Mouse (Mus musculus) heart, adult 2 months (tissue): ENCODE measurements around the gene Oasl1. TPM values are rescaled to one million over a fixed set of nuclear protein-coding genes. Genes with fewer than 3 reads are reported as not detected.

Source experiments
- DNase-seq, 2 experiments: peaks; one replicate each; pipeline ENCODE4 v3.0.0; 2021
- H3K27ac ChIP-seq: fragments of 200-600 bp; 2 replicates; pipeline ENCODE4 v1.8.1; 2022
- H3K27me3 ChIP-seq: fragments of 200-500 bp; 2 replicates; pipeline ENCODE4 v1.6.1; 2012; ENCODE audit warnings: mild to moderate bottlenecking, low read length, inconsistent platforms, mixed read lengths; ENCODE audit not compliant: control insufficient read depth, insufficient read depth
- H3K36me3 ChIP-seq: fragments of 200-500 bp; 2 replicates; pipeline ENCODE4 v1.6.1; 2012; ENCODE audit warnings: low read length, inconsistent platforms; ENCODE audit not compliant: control insufficient read depth, insufficient read depth
- H3K4me1 ChIP-seq: fragments of 200-500 bp; 2 replicates; pipeline ENCODE4 v1.6.1; 2011; ENCODE audit warnings: low read length; ENCODE audit not compliant: control insufficient read depth, insufficient read depth
- H3K4me3 ChIP-seq: fragments of 200-600 bp; 2 replicates; pipeline ENCODE4 v1.8.1; 2022
- H3K79me2 ChIP-seq: fragments of 200-500 bp; replicated peaks from 2 replicates; pipeline ENCODE4 v1.6.1; 2012; ENCODE audit warnings: mild to moderate bottlenecking, inconsistent platforms, low read length, moderate library complexity, mixed read lengths; ENCODE audit not compliant: control insufficient read depth, insufficient read depth
- H3K9ac ChIP-seq: fragments of 200-500 bp; 2 replicates; pipeline ENCODE4 v1.6.1; 2012; ENCODE audit warnings: low read depth, mild to moderate bottlenecking, control low read depth, inconsistent platforms, low read length, mixed read lengths
- CTCF ChIP-seq: fragments of 200-600 bp; IDR thresholded peaks from 2 replicates; pipeline ENCODE4 v1.8.1; 2022; ENCODE audit warnings: antibody characterized with exemption, mild to moderate bottlenecking, moderate library complexity
- EP300 ChIP-seq: fragments of 200-500 bp; IDR thresholded peaks from 2 replicates; pipeline ENCODE4 v1.6.1; 2011; ENCODE audit warnings: low read depth, low read length, control low read depth; ENCODE audit not compliant: insufficient read depth
- POLR2A ChIP-seq: fragments of 200-500 bp; IDR thresholded peaks from 2 replicates; pipeline ENCODE4 v1.6.1; 2011; ENCODE audit warnings: mild to moderate bottlenecking, low read depth, low read length, control low read depth; ENCODE audit not compliant: insufficient read depth
- WGBS: fragments of 180-500 bp; shearing (Covaris S2); methylation state at CpG from one replicate; pipeline ENCODE4 v1.1.7; 2018; 5-methylcytosine and 5-hydroxymethylcytosine counted together
- intact Hi-C: fragments of 180-260 bp; cut with DNase I; formaldehyde crosslinking; loops from one replicate; pipeline ENCODE4 v1.15.1; 2025
- polyA plus RNA-seq: library from polyadenylated mRNA; depleted of rRNA; stranded (reverse); fragments of >200 nt; gene quantifications from 2 replicates; pipeline ENCODE4 v1.2.3, GENCODE M21; 2012
- total RNA-seq, 2 experiments: library from RNA; stranded (reverse); gene quantifications; 2 replicates each; pipeline ENCODE4 v1.2.3; 2021

Oasl1 gene
- total and polyA plus RNA-seq, 3 experiments = 0.91 to 1.5 (median 1.0) TPM

DNA sequence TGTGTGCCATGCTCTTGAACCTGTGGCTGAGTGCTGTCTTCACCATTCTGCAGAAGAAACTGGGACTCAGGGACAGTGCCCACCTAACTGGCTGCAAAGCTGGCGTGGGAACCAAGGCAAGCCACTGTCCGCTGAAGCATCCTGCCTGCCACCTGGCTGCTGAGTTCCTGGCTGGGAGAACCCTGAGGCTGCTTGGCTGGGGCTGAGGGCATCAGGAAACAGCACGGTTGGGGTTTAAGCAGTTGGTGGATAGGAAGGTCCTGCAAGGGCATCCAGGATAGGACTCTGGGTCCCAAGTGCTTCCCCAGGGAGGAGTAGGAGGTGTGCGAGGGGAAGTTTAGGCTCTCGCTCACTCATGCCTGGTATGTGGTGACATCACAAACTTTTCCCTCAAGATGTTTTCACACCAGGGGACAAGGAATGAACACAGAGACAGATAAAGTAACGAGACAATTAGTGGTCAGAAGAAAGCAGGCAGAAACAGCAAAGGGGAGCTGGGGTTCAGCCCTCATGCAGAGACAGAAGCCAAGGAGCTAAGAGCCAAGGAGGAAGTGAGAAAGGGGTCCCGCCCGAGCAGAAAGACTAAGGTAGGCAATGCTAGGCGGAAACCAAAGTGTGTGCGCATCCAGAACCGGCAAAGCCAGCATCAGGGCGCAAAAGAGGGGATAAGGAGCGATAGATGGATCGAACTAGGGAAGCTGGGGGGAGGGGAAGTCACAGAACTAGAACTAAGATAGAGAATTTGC lies 44.7 kb downstream of the Oasl1 start:
- 29% methylated on average over 14 of the region's 14 CpGs for WGBS
- no peak overlapping the region for H3K4me3 ChIP-seq
- DNase-seq = no peak
- H3K27me3 ChIP-seq = no peaks in the 10 kb centered on the region; the same call in none of the 2 replicates
- H3K4me1 ChIP-seq = no peaks in the 10 kb centered on the region; the same call in 1 of the 2 replicates
- no peak overlapping the region for H3K9ac ChIP-seq
- TF ChIP-seq POLR2A (no peak), EP300 (no peak), CTCF (no peak)
- no peak overlapping the region for H3K27ac ChIP-seq
- no peaks in the 10 kb centered on the region for H3K36me3 ChIP-seq
- intact Hi-C loops = no loop called here
- H3K79me2 ChIP-seq = no peaks in the 10 kb centered on the region

DNA sequence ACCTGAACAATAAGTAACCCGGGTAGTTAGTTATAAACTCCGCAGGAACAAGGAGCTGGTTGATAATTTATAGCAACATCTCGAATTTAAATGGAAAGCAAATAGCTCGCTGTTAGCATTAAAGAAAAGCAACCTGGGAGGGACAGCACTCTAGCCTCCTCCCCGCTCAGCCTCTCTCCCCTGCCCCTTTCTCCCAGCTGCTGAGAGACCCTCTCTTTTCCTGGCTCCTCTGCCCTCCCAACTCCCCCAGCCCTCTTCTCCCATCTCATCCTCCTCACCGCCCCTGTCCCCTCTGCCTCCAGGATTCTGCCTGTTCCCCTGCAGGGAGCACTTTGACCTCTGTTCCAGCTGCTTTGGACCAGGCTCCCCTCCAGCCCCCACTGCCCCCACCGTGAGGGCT lies 45.6 kb downstream of the Oasl1 start:
- Histone ChIP-seq H3K27ac (no peak overlapping the region), H3K4me3 (no peak overlapping the region), H3K9ac (no peak overlapping the region), H3K36me3 (no peaks in the 10 kb centered on the region), H3K27me3 (no peaks in the 10 kb centered on the region; the same call in none of the 2 replicates), H3K79me2 (no peaks in the 10 kb centered on the region), H3K4me1 (no peaks in the 10 kb centered on the region; the same call in 1 of the 2 replicates)
- no peak for DNase-seq
- 36% methylated on average over 7 of the region's 7 CpGs for WGBS
- intact Hi-C loops = no loop called here
- TF ChIP-seq POLR2A = no peak
- TF ChIP-seq CTCF = no peak
- no peak for TF ChIP-seq EP300

DNA sequence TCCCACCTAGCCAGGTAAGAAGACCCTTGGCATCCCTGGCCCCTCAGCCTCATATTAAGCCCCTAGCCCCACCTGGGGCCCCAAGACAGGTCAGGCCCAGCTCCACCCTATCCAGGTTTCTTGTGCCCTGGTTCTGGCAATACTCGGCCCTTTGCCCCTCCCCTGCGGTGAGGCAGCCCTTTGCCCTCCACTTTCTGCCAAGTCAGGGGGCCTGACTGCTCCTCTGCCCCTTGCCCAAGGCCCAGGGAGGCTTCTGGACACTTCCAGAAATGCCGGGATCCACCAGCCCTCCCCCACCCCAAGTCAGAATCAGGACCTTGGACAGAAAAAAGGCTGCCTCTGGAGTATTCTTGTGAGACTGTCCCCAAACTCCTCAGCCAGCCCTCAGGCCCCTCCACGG lies 46.0 kb downstream of the Oasl1 start:
- WGBS = 20% methylated on average over 4 of the region's 4 CpGs
- Histone ChIP-seq H3K79me2 (no peaks in the 10 kb centered on the region), H3K27ac (no peak overlapping the region), H3K9ac (no peak overlapping the region), H3K4me3 (no peak overlapping the region), H3K4me1 (no peaks in the 10 kb centered on the region; the same call in 1 of the 2 replicates), H3K27me3 (no peaks in the 10 kb centered on the region; the same call in none of the 2 replicates), H3K36me3 (no peaks in the 10 kb centered on the region)
- intact Hi-C loops = no loop called here
- no peak for TF ChIP-seq CTCF
- no peak for TF ChIP-seq EP300
- TF ChIP-seq POLR2A = no peak
- no peak for DNase-seq

DNA sequence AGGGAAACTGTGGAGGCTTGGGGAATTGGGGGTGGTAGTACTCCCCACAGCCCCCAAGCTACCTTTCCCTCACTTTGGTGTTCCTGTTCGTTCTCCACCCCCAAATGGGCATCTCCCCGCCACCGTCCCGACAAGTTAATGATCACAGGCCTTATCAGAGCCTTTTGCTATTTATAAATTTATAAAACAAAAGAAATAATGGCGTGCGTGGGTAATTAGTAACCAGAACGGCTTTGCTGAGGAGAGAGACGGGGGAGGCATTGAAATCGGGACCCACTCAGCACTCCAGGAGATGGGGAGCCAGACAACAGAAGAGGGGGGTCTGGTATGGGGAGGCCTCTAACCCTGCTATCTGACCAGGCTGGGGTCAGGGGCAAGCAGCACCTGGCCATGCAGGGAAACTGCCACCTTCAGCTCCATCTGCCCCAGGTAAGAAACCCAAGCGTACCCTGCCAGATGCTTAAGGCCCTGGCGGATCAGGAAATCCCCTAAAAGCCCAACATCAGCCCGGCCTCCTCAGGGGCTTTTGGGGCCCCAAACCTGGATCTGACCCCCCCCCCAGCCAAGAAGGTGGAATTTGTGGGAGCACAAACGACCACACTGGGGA lies 46.7 kb downstream of the Oasl1 start:
- no peaks in the 10 kb centered on the region; the same call in none of the 2 replicates for H3K27me3 ChIP-seq
- WGBS = 65% methylated on average over 13 of the region's 13 CpGs
- DNase-seq = no peak
- no peaks in the 10 kb centered on the region; the same call in 1 of the 2 replicates for H3K4me1 ChIP-seq
- no peaks in the 10 kb centered on the region for H3K36me3 ChIP-seq
- H3K79me2 ChIP-seq = no peaks in the 10 kb centered on the region
- H3K9ac ChIP-seq = no peak overlapping the region
- intact Hi-C loops = no loop called here
- H3K27ac ChIP-seq = no peak overlapping the region
- no peak for TF ChIP-seq CTCF
- TF ChIP-seq POLR2A = no peak
- no peak for TF ChIP-seq EP300
- H3K4me3 ChIP-seq = no peak overlapping the region

DNA sequence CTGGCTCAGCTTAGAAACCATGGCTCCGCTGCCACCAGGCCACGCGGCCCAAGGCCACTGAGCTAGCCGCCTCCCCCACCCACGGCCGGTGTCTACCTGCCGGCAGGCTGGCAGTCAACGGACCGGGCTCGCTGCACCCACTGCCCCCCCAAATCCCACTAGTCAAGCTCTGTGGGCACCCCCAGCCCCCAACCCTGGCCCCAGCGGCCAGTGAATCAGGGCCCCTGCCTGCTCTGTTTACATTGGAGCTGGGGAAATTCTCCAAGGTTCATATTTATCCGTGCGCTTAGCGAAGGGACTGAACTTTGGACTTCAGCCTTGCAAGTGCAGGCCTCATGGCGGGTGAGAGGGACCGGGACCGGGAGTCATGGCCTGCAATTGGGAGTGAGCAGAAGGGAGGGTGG lies 47.8 kb downstream of the Oasl1 start, which contains the start of gene Hnf1a:
Gene Hnf1a (minus strand): TSS at position 271 of the 404 bp plus-strand sequence.
- Histone ChIP-seq H3K36me3 (no peaks in the 10 kb centered on the region), H3K4me1 (no peaks in the 10 kb centered on the region), H3K27ac (no peak within 1 kb of the TSS), H3K79me2 (no peaks in the 10 kb centered on the region), H3K4me3 (no peak within 1 kb of the TSS), H3K27me3 (no peaks in the 10 kb centered on the region; the same call in none of the 2 replicates), H3K9ac (no peak within 1 kb of the TSS)
- WGBS = 83% methylated on average over 17 of the region's 17 CpGs
- intact Hi-C loops = no loop called here
- DNase-seq = no peak
- TF ChIP-seq EP300 (no peak), POLR2A (no peak), CTCF (no peak)

DNA sequence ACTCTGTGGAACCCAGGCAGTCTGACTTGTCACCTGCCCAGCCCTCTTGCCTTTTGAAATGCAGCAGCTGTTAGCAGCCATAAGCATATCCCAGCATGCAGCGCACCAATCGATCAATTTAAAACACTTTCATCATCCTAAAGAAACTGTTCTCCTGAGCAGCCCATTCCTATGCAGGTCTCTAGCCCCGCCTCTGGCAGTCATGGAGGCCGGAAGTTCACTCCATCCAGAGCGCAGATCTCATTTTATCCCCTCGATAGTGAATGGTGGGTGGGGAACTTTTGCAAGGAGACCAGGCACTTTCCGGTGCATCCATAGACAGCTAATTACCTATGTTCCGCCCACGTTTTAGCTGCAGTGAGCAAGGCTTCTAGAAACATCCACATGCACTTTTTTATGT lies 49.2 kb downstream of the Oasl1 start:
- H3K27ac ChIP-seq = no peak overlapping the region
- no peaks in the 10 kb centered on the region for H3K36me3 ChIP-seq
- no peaks in the 10 kb centered on the region for H3K4me1 ChIP-seq
- TF ChIP-seq CTCF (no peak), POLR2A (no peak), EP300 (no peak)
- no peak overlapping the region for H3K9ac ChIP-seq
- no peak overlapping the region for H3K4me3 ChIP-seq
- no peaks in the 10 kb centered on the region for H3K79me2 ChIP-seq
- intact Hi-C loops = no loop called here
- no peaks in the 10 kb centered on the region; the same call in none of the 2 replicates for H3K27me3 ChIP-seq
- DNase-seq = no peak
- WGBS = 77% methylated on average over 9 of the region's 9 CpGs
